Mouse (Mus musculus) ES-E14 (cell line): ENCODE results near the gene Mettl18. TPM values are rescaled to one million over a fixed set of nuclear protein-coding genes. Genes with fewer than 3 reads are reported as not detected.
A peak's percentile ranks its signal among the peaks of the same experiment; 100 is the strongest.

ENCODE experiments used
- DNase-seq: peaks from one replicate; pipeline ENCODE4 v3.0.0-alpha.2; 2013; ENCODE audit warnings: low read depth, low spot score
- H3K27ac ChIP-seq: 2 replicates; pipeline ENCODE4 v1.5.1; 2012; ENCODE audit warnings: low read depth, mild to moderate bottlenecking, low read length, moderate library complexity, mixed read lengths; ENCODE audit not compliant: poor library complexity, insufficient read depth, severe bottlenecking
- H3K36me3 ChIP-seq: 2 replicates; pipeline ENCODE4 v1.6.1; 2012; ENCODE audit warnings: mild to moderate bottlenecking, low read length, moderate library complexity, mixed read lengths; ENCODE audit not compliant: control insufficient read depth, poor library complexity, insufficient read depth, severe bottlenecking
- H3K4me1 ChIP-seq, 2 experiments: fragments of 150-350 bp in 1 of 2; sonication (generic) in 1 of 2; 2 replicates each; pipeline ENCODE4 v1.6.1; 2012; ENCODE audit warnings: low read length in 2 of 2, mild to moderate bottlenecking in 1 of 2, mixed read lengths in 1 of 2; ENCODE audit not compliant: control insufficient read depth in 2 of 2, insufficient read depth in 2 of 2, poor library complexity in 1 of 2
- H3K4me3 ChIP-seq, 2 experiments: fragments of 150-350 bp in 1 of 2; sonication (generic) in 1 of 2; 2 replicates each; pipeline ENCODE4 v1.5.1; 2012; ENCODE audit warnings: low read length in 2 of 2, low read depth in 1 of 2, mild to moderate bottlenecking in 1 of 2, mixed read lengths in 1 of 2; ENCODE audit not compliant: insufficient read depth in 1 of 2, poor library complexity in 1 of 2, severe bottlenecking in 1 of 2
- H3K9ac ChIP-seq: 2 replicates; pipeline ENCODE4 v1.6.1; 2012; ENCODE audit warnings: low read depth, mild to moderate bottlenecking, low read length, mixed read lengths; ENCODE audit not compliant: poor library complexity, insufficient read depth, severe bottlenecking
- H3K9me3 ChIP-seq: fragments of 150-350 bp; sonication (generic); 2 replicates; pipeline ENCODE4 v1.6.1; 2012; ENCODE audit warnings: low read depth, mild to moderate bottlenecking, low read length; ENCODE audit not compliant: control insufficient read depth, insufficient read depth
- CHD2 ChIP-seq: IDR thresholded peaks from 2 replicates; pipeline ENCODE4 v1.6.1; 2014; ENCODE audit warnings: mild to moderate bottlenecking, low read depth, low read length, inconsistent platforms
- HCFC1 ChIP-seq: IDR thresholded peaks from 2 replicates; pipeline ENCODE4 v1.6.1; 2012; ENCODE audit warnings: low read length, inconsistent platforms, borderline replicate concordance; ENCODE audit not compliant: insufficient read depth
- MAFK ChIP-seq: IDR thresholded peaks from 2 replicates; pipeline ENCODE4 v1.6.1; 2014; ENCODE audit warnings: mild to moderate bottlenecking, low read depth, low read length, inconsistent platforms; ENCODE audit not compliant: insufficient read depth
- ZC3H11A ChIP-seq: IDR thresholded peaks from 2 replicates; pipeline ENCODE4 v1.6.1; 2012; ENCODE audit warnings: low read depth, mild to moderate bottlenecking, inconsistent platforms, low read length, borderline replicate concordance
- ZNF384 ChIP-seq: IDR thresholded peaks from 2 replicates; pipeline ENCODE4 v1.6.1; 2012; ENCODE audit warnings: low read depth, low read length, inconsistent platforms
- in situ Hi-C, 2 experiments: fragments of 600-800 bp; cut with MboI; formaldehyde crosslinking; loops; one replicate each; pipeline ENCODE4 v1.15.1; 2025; ENCODE audit warnings: low sequenced_read_pairs in 2 of 2, inconsistent platforms in 1 of 2; ENCODE audit not compliant: unreplicated experiment in 2 of 2
- total RNA-seq: library from RNA; depleted of rRNA; stranded (reverse); fragments of 300-350 nt; gene quantifications from 2 replicates; pipeline ENCODE4 v1.2.3, GENCODE M21; 2012

The Mettl18 gene
- total RNA-seq, 1 experiment: 9.1 TPM

- Histone ChIP-seq H3K4me3 (peak overlapping the region in 1 of 2 experiments; percentile 99; a peak in 2 of 4 replicates), H3K4me1 (peaks cover 1 to 3% of the 10 kb centered on the region in 2 experiments; a peak in 1 of 4 replicates), H3K27ac (no peak overlapping the region), H3K9ac (no peak overlapping the region; the same call in 1 of the 2 replicates), H3K9me3 (no peaks in the 10 kb centered on the region), H3K36me3 (peaks cover 9% of the 10 kb centered on the region)
- in situ Hi-C loops: loop anchor here (25.0 kb wide), 1 partner anchor 1283 kb away; no protein-coding TSS in a partner anchor
- no peak for TF ChIP-seq HCFC1
- TF ChIP-seq CHD2: no peak
- TF ChIP-seq ZC3H11A: no peak
- no peak for TF ChIP-seq MAFK
- no peak for TF ChIP-seq ZNF384
- no peak for DNase-seq
Observed at GRCm38 (mm10) chr1:163995609-163995913, 872 bp downstream of the Mettl18 start.

- no peak overlapping the region for H3K4me3 ChIP-seq
- in situ Hi-C loops: no loop called here
- no peak overlapping the region for H3K9ac ChIP-seq
- no peak for DNase-seq
- H3K27ac ChIP-seq: no peak overlapping the region
- H3K36me3 ChIP-seq: no peaks in the 10 kb centered on the region
- H3K9me3 ChIP-seq: no peaks in the 10 kb centered on the region
- peaks cover 8 to 14% of the 10 kb centered on the region in 2 experiments for H3K4me1 ChIP-seq
- TF ChIP-seq MAFK (no peak), CHD2 (no peak)
Observed at GRCm38 (mm10) chr1:164001831-164002452, 7.3 kb downstream of the Mettl18 start.

GRCm38 (mm10) chr1:164004311-164004710, 9.6 kb downstream of the Mettl18 start:
- peaks cover 8 to 14% of the 10 kb centered on the region in 2 experiments for H3K4me1 ChIP-seq
- no peak for TF ChIP-seq MAFK
- TF ChIP-seq ZNF384: no peak
- TF ChIP-seq CHD2: 0 out of 2 replicates have a peak, but pooled peaks have one; percentile 19
- in situ Hi-C loops: no loop called here
- H3K36me3 ChIP-seq: no peaks in the 10 kb centered on the region
- H3K9ac ChIP-seq: no peak overlapping the region
- no peaks in the 10 kb centered on the region for H3K9me3 ChIP-seq
- no peak overlapping the region for H3K4me3 ChIP-seq
- H3K27ac ChIP-seq: no peak overlapping the region
- DNase-seq: no peak

GRCm38 (mm10) chr1:164009235-164009634, 14.5 kb downstream of the Mettl18 start:
- Histone ChIP-seq H3K4me1 (peaks cover 0 to 6% of the 10 kb centered on the region in 2 experiments; a peak in 2 of 4 replicates), H3K9me3 (no peaks in the 10 kb centered on the region), H3K4me3 (no peak overlapping the region), H3K9ac (no peak overlapping the region), H3K27ac (no peak overlapping the region), H3K36me3 (no peaks in the 10 kb centered on the region)
- no peak for DNase-seq
- in situ Hi-C loops: no loop called here
- no peak for TF ChIP-seq HCFC1
- peak; percentile 34; the same call in 1 of the 2 replicates for TF ChIP-seq ZC3H11A

GRCm38 (mm10) chr1:164014616-164015015, 19.9 kb downstream of the Mettl18 start:
- DNase-seq: no peak
- H3K27ac ChIP-seq: no peak overlapping the region
- peaks cover 2 to 4% of the 10 kb centered on the region in 2 experiments; a peak in 1 of 4 replicates for H3K4me1 ChIP-seq
- no peaks in the 10 kb centered on the region for H3K36me3 ChIP-seq
- H3K9me3 ChIP-seq: no peaks in the 10 kb centered on the region
- in situ Hi-C loops: no loop called here
- TF ChIP-seq ZC3H11A (no peak), HCFC1 (no peak), MAFK (no peak), CHD2 (no peak), ZNF384 (no peak)
- no peak overlapping the region for H3K9ac ChIP-seq
- no peak overlapping the region for H3K4me3 ChIP-seq
